Mouse (Mus musculus): ENCODE data around the gene Cdc42.

DNA sequence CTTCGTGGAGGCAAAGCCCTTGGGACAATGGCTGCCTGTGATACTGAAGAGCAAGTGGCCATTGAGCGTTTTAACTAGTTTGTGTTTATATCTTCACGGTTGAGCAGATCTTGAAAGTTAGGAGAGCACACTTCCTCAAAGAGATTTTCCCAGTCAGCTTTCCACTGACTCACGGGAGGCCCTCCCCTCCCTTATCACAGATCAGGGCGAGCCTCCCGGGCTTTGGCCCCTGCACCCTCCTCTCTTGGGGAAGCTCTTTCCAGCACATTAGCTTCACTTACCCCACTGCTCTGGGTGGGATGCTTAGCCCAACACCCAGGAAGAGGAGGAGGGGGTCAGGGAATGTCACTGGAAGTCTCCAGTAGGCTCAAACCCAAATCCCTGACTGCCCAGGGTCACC lies 83.2 kb downstream of the Cdc42 start:
- TF ChIP-seq CTCF (IDR thresholded peaks at IDR 0.05; ENCODE audit: low read depth, low read length), result no peak
- TF ChIP-seq POLR2AphosphoS5 (IDR thresholded peaks at IDR 0.05; ENCODE audit: insufficient replicate concordance, low read depth, low read length), result no peak
- TF ChIP-seq GATA2 (IDR thresholded peaks at IDR 0.05; ENCODE audit: borderline replicate concordance, low read depth, low read length), result no peak
- TF ChIP-seq TAL1 (conservative IDR thresholded peaks at IDR 0.05; ENCODE audit: low read depth, low read length), result no peak
